Mouse (Mus musculus): ENCODE results near the gene Ngdn.

GRCm38 (mm10) chr14:55053050-55053449, 37.8 kb downstream of the Ngdn start:
- no peak for TF ChIP-seq POLR2A (IDR thresholded peaks at IDR 0.05; ENCODE audit: borderline replicate concordance, control insufficient read depth, low read depth, low read length)
- TF ChIP-seq CTCF (IDR thresholded peaks at IDR 0.05; ENCODE audit: control insufficient read depth, insufficient read depth, low read length), result no peak

All from bone marrow, adult 2 months (tissue).